Mouse (Mus musculus) midbrain, embryonic 13.5 days (tissue): ENCODE data around the gene Sox9. TPM values are rescaled to one million over a fixed set of nuclear protein-coding genes. Genes with fewer than 3 reads are reported as not detected.

Experiments used
- ATAC-seq: fragments of 200-750 bp; cut with Nextera tagmentation; 2 replicates; pipeline ENCODE4 v1.8.0; 2017; ENCODE audit warnings: mild to moderate bottlenecking, moderate TSS enrichment, moderate library complexity
- H3K27ac ChIP-seq: fragments of 300-500 bp; sonication (generic); 2 replicates; pipeline ENCODE4 v1.5.1; 2015; ENCODE audit warnings: inconsistent platforms, mild to moderate bottlenecking, moderate library complexity
- H3K27me3 ChIP-seq: fragments of 300-500 bp; sonication (generic); 2 replicates; pipeline ENCODE4 v1.6.1; 2015; ENCODE audit warnings: mild to moderate bottlenecking, inconsistent platforms
- H3K36me3 ChIP-seq: fragments of 300-500 bp; sonication (generic); 2 replicates; pipeline ENCODE4 v1.6.1; 2015; ENCODE audit warnings: mild to moderate bottlenecking, inconsistent platforms
- H3K4me1 ChIP-seq: fragments of 300-500 bp; sonication (generic); replicated peaks from 2 replicates; pipeline ENCODE4 v1.6.1; 2015; ENCODE audit warnings: inconsistent platforms
- H3K4me2 ChIP-seq: fragments of 300-500 bp; sonication (generic); replicated peaks from 2 replicates; pipeline ENCODE4 v1.6.1; 2015; ENCODE audit warnings: moderate library complexity, mild to moderate bottlenecking, inconsistent platforms
- H3K4me3 ChIP-seq: fragments of 300-500 bp; sonication (generic); replicated peaks from 2 replicates; pipeline ENCODE4 v1.5.1; 2015; ENCODE audit warnings: mild to moderate bottlenecking, inconsistent platforms
- H3K9ac ChIP-seq: fragments of 300-500 bp; sonication (generic); replicated peaks from 2 replicates; pipeline ENCODE4 v1.6.1; 2015; ENCODE audit warnings: mild to moderate bottlenecking, inconsistent platforms
- H3K9me3 ChIP-seq: fragments of 300-500 bp; sonication (generic); 2 replicates; pipeline ENCODE4 v1.6.1; 2016; ENCODE audit warnings: mild to moderate bottlenecking, inconsistent platforms
- WGBS: fragments of 180-500 bp; shearing (Covaris S2); methylation state at CpG from one replicate; pipeline ENCODE4 v1.1.7; 2015; 5-methylcytosine and 5-hydroxymethylcytosine counted together
- polyA plus RNA-seq: library from polyadenylated mRNA; unstranded; fragments of >200 nt; fragmentation: Nextera tagmentation; extraction: Ambion mirVana; gene quantifications from 2 replicates; pipeline ENCODE4 v1.2.1, GENCODE M21; 2015

Sox9 gene
- polyA plus RNA-seq, 1 experiment from 2014 or later = 83.9 TPM

DNA sequence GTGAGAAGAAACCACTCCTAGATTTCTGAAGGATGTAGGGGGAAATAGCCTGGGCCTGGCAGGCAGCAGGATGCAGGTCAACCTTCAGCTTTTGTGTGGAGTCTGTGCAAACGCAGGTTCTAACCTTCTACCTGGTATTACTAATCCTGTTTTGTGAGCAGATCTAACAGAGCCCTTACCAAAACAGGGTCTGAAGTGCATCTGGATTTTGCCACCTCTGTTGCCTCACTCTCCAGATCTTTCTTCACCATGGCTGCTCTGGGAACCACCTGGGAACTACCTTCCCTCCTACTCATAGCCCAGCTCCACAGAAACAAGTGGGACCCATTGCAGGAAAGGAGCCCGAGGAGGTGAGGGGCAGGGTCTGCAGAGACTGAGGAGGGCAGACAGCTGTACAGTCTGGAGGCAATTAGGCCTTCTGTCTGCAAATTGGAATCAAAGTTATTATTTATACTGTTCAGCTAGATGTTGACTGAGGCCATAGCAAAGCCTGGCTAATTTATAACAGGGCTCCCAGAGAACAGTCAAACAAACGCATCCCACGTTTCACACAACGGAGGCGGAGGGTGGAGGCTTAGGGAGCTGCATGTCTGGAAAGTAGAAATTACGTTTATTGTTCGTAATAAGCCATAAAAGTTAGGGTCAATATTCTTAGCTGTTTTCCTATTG lies 25.9 kb downstream of the Sox9 start:
- H3K9ac ChIP-seq = no peak overlapping the region
- no peak overlapping the region for H3K4me3 ChIP-seq
- ATAC-seq = no peak
- H3K27ac ChIP-seq = no peak overlapping the region
- H3K4me2 ChIP-seq = no peak overlapping the region
- H3K27me3 ChIP-seq = no peaks in the 10 kb centered on the region
- WGBS = 70% methylated on average over 8 of the region's 8 CpGs
- H3K36me3 ChIP-seq = no peaks in the 10 kb centered on the region
- H3K9me3 ChIP-seq = no peaks in the 10 kb centered on the region
- peaks cover 42% of the 10 kb centered on the region for H3K4me1 ChIP-seq

DNA sequence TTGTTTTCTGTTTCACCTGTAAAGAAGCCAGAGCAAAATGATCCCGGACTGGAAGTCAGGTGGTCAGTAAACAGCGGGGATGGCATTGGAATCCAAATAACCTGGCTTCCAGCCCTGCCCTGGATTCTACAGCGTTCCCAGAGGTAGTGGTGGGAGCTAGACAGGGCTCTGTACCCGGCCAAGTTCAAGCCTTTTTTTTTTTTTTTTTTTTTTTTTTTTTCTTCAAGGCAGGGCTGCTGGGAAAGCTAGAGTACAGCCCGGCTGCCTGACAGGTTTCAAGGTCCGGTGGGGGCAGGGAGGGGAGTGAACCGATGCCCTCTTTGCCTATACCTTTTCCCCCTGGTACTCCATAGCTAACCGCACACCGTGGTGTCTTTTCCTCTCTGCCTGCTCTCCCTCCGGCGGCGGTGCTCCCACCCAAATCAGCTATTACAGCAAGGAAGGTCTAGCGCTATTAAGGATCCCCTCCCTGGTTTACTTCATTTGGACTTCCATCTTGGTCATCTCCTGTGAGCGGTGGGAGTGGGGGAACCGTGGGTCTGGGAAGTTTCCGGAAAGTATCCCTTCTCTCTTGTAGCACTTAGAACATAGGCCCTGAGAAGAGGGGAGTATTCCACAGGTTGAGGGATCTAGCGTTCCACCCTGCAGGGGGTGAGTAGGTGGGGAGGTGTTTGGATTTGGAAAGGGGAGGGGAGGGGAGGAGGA lies 28.6 kb downstream of the Sox9 start:
- Histone ChIP-seq H3K9ac (no peak overlapping the region), H3K9me3 (no peaks in the 10 kb centered on the region), H3K27me3 (no peaks in the 10 kb centered on the region), H3K27ac (peak overlapping the region; percentile 77), H3K36me3 (no peaks in the 10 kb centered on the region), H3K4me1 (peaks cover 53% of the 10 kb centered on the region), H3K4me2 (peak overlapping the region; percentile 53), H3K4me3 (peak overlapping the region; percentile 29)
- peak; percentile 0 for ATAC-seq
- 3% methylated on average over 17 of the region's 17 CpGs for WGBS

DNA sequence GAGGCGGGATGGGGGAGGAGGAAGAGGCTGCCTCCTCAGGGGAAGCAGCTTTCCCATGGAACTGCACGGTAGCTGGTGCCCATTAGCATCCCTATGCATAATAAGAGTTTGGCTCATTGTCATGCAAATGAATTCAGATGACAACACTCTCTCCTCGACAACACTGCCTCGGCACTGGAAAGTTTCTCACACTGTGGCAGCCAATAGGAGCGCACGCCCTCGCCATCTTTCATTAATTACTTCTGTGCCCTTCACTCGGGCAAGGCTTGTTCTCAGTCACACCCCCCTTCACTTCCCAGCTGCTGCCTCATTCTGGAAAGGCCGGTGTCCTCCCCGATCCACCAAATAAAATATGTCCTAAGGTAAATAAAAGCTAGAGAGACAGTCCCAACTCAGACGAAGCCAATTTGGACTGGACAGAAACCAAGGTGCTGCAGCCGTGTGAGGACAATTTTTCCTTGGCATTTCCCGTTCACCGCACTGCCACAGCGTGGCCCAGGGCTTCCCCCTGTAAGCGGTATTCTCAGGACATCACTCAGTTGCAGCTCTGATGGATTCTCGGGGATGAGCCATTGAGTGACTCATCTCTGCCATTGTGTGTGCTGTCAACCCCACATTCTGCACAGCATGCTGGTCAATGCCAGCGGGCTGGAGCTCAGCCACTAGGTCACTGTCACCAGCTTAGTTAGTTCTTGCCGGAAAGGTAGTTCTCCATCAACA lies 29.3 kb downstream of the Sox9 start:
- ATAC-seq = peak; percentile 92
- Histone ChIP-seq H3K36me3 (no peaks in the 10 kb centered on the region), H3K27me3 (no peaks in the 10 kb centered on the region), H3K4me2 (peak overlapping the region; percentile 53), H3K4me3 (peak overlapping the region; percentile 29), H3K4me1 (peaks cover 50% of the 10 kb centered on the region), H3K9me3 (no peaks in the 10 kb centered on the region), H3K9ac (0 out of 2 replicates have a peak overlapping the region, but pooled peaks have one; percentile 34), H3K27ac (peak overlapping the region; percentile 80)
- 2% methylated on average over 19 of the region's 19 CpGs for whole genome bisulfite sequencing

DNA sequence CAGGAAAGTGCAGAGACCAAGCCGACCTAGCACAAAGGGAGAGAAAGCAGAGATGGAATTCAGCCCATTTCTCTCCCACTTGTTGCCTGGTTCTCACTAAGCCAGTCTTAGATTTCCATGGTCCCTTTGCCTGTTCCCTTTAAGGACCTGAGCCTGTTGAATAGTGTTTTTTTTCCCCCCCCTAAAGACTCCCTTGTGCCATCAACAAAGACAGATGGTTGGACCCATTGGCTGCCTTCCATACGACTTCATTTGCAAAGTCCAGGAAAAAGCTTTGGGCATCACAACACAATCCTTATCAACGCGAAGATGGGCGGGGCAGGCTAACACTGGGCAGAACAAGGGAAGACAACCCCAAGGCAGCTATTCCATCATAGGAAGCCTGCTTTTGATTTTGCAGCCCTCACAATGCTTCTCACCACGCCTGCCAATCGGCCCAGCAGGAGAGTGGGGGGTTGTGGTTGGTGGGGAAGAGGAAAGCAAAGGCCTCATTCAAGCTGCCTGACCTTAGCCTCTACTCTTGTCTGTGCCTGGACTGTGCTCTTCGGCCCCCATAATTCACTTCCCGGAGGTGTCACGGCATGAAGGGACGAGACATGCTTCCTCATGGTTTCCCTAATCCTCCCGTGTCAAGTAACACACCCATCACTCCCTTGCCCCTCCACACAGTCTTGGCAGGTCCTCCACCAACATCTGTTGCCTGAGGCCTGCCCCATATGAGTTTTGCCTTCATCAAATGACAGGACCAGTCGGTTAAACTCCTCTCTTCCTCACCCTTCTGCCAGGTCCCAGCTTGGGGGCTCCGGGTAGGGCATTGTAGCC lies 36.0 kb downstream of the Sox9 start:
- Histone ChIP-seq H3K27me3 (no peaks in the 10 kb centered on the region), H3K4me1 (peaks cover 29% of the 10 kb centered on the region), H3K4me2 (no peak overlapping the region), H3K27ac (peak overlapping the region; percentile 20; the same call in 1 of the 2 replicates), H3K4me3 (no peak overlapping the region), H3K9me3 (no peaks in the 10 kb centered on the region), H3K9ac (no peak overlapping the region), H3K36me3 (no peaks in the 10 kb centered on the region)
- peak; percentile 85 for ATAC-seq
- WGBS = 52% methylated on average over 14 of the region's 14 CpGs

DNA sequence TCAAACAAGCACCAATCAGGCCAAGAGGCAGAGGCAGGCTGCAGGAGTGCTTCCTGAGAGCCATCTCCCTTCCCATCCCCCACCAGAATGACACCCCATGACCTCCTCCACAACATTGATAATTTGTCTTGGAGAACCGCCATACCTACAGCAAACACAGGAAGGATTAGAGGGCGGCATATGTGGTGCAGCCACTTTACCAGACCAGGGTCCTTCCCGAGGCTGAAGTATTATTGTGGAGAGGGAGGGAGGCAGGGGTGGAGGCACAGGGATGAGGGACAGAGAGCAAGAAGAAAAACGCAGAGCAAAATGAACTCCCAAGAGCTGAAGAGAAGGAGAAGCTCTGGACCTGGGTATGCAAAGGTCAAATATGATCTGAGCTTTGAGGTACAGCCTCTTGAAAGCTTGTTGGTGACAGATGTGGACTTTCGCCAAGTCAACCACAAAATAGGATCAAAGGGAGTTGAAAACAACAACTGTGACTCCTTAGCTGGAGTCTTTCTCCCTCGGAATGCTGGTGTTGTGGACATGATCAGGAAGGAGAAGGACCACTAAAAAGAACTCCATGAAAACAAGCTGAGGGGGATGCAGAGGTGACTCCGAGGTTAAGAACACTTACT lies 36.7 kb downstream of the Sox9 start:
- WGBS = 61% methylated on average over 7 of the region's 7 CpGs
- H3K4me1 ChIP-seq = peaks cover 22% of the 10 kb centered on the region
- H3K9ac ChIP-seq = no peak overlapping the region
- H3K36me3 ChIP-seq = no peaks in the 10 kb centered on the region
- H3K9me3 ChIP-seq = no peaks in the 10 kb centered on the region
- H3K4me2 ChIP-seq = no peak overlapping the region
- no peak overlapping the region for H3K4me3 ChIP-seq
- no peaks in the 10 kb centered on the region for H3K27me3 ChIP-seq
- H3K27ac ChIP-seq = 0 out of 2 replicates have a peak overlapping the region, but pooled peaks have one; percentile 20
- ATAC-seq = no peak

DNA sequence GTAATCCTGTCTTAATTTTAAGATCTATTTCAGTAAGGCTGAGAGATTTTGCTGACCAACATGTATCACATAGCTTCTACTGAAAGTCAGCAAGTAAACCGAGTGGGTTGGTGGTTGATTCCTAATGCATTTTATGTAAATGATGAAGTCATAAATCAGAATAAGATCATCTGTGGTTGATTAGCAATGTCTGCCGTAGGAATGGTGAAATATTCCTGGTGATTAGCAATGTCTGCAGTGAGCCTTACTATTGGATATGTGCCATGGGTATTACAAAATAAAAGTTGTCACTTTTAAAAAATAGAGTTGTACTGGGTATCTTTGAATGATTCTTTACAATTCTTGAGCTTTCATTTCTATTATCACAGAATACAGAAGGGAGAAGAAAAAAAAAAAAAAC lies 39.5 kb downstream of the Sox9 start:
- no peak overlapping the region for H3K27ac ChIP-seq
- H3K9ac ChIP-seq = no peak overlapping the region
- no peaks in the 10 kb centered on the region for H3K9me3 ChIP-seq
- WGBS = 84% methylated on average over 2 of the region's 2 CpGs
- no peaks in the 10 kb centered on the region for H3K36me3 ChIP-seq
- H3K4me1 ChIP-seq = peaks cover 28% of the 10 kb centered on the region
- no peak overlapping the region for H3K4me2 ChIP-seq
- H3K4me3 ChIP-seq = no peak overlapping the region
- no peak for ATAC-seq
- no peaks in the 10 kb centered on the region for H3K27me3 ChIP-seq

DNA sequence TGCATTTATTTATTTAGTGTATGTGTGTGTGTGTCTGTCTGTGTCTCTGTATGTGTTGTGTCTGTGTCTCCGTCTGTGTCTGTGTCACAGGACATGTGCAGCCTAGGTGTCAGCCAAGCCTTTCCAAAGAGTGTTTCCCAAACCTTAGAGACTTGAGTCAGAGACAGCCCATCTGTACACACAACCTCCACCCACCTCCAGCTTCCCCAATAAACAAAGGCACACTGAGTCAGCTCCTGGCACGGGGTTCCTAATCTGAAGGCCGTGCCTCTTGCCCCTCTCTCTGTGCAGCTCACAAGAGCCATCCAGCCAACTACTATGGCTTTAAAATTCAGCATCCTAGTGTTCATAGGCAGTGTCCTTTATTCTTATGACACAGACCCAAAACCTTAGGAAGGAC lies 42.1 kb downstream of the Sox9 start:
- Histone ChIP-seq H3K4me2 (no peak overlapping the region), H3K4me3 (no peak overlapping the region), H3K9ac (no peak overlapping the region), H3K4me1 (peaks cover 29% of the 10 kb centered on the region), H3K36me3 (no peaks in the 10 kb centered on the region), H3K27me3 (no peaks in the 10 kb centered on the region), H3K27ac (no peak overlapping the region), H3K9me3 (no peaks in the 10 kb centered on the region)
- 80% methylated on average over 3 of the region's 3 CpGs for WGBS
- ATAC-seq = no peak

DNA sequence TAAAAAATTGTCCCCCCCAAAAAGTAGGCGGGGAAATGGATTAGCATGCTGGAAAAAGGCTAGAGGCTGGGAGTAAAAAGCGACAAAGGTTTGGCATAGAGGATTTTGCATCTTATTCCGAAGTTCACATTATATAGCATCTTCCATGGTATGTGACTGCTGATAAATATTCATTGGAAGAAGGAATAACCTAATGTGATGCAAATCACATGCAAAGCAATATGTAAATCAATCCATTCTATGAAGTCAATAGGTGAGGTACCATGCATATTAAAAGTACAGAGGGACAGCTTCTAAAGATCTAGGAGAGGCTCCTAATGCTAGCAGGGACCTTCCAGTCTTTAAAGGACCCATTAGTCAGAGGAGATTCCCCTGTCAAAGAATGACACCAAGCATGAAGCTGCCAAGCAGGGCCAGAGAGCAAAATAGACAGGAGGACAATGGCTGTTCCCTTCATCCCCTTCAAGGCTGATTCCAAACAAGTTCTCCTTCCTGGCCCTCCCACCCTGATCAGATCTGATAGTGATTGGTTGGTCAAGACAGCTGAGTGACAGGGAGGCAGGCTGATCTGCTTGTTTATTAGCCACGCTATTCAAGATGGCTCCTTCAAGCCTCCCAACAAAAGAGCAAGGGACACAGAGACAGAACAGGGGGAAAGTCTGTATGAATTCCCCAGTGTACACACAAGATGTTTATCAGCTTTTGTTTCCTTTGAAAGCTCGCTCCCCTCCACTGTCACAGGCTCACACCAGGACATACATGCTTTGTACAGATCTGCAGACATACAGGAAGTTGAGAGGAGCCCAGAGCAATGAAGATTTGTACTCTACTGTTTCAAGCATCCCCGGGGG lies 44.4 kb downstream of the Sox9 start:
- peak; percentile 93 for ATAC-seq
- Histone ChIP-seq H3K36me3 (no peaks in the 10 kb centered on the region), H3K4me1 (peaks cover 21% of the 10 kb centered on the region), H3K27ac (peak overlapping the region; percentile 74), H3K4me3 (no peak overlapping the region), H3K27me3 (peaks cover 2% of the 10 kb centered on the region; the same call in 1 of the 2 replicates), H3K9me3 (no peaks in the 10 kb centered on the region), H3K4me2 (no peak overlapping the region), H3K9ac (no peak overlapping the region)
- WGBS = 44% methylated on average over 6 of the region's 6 CpGs

DNA sequence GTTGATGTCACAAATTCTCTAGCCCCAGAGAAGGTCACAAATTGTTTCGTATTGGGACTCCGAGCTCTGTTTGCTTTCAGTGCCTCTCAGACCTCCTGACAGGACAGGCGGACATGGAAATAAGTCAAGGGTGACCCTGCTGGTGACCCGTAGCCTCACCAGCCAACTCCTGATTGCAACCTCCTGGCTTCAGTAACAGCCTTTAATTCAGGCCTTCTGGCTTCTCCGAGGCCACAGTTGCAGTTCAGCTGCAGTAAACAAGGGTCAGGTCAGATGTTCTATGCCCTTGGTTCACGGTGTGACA lies 45.0 kb downstream of the Sox9 start:
- H3K4me1 ChIP-seq = peaks cover 21% of the 10 kb centered on the region
- ATAC-seq = no peak
- no peaks in the 10 kb centered on the region for H3K36me3 ChIP-seq
- no peak overlapping the region for H3K4me3 ChIP-seq
- H3K27me3 ChIP-seq = peaks cover 2% of the 10 kb centered on the region; the same call in 1 of the 2 replicates
- 36% methylated on average over 6 of the region's 6 CpGs for WGBS
- H3K9ac ChIP-seq = no peak overlapping the region
- no peaks in the 10 kb centered on the region for H3K9me3 ChIP-seq
- H3K4me2 ChIP-seq = no peak overlapping the region
- peak overlapping the region; percentile 74 for H3K27ac ChIP-seq

DNA sequence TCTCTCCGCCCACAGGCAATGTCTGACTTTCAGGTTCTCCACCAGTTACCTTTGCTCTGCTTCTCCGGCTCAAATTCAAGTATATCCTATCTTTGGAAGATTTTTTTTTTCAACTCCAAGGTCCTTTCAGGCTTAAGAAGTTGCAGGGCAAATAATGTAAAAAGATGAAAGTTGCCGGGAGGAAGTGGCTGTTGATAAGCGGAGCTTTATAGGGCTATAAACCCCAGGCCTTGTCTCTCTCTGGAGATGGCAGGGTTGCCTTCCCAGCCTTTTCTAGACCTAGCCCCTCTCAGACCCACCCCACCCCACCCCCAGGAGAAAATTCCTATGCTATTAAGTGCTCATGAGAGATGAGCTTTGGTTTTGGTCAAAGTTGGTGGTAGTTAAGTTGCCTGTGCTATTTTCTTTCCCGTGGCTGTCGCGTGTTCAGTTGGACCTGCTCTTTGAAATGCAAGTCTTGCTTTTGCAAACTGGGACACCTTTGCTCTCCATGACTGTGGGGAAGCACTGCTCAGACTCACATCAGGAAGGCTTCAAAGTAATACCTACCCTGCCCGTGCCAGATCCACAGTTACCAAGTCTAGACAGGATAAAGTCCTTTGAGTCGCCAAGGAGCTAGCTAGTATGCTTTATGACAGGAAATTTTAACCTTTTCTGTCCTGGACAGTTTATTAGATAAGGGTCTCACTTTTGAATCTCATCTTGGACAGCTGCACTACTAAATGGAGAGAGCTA lies 46.7 kb downstream of the Sox9 start:
- H3K9me3 ChIP-seq = no peaks in the 10 kb centered on the region
- no peak overlapping the region for H3K4me2 ChIP-seq
- peaks cover 32% of the 10 kb centered on the region for H3K4me1 ChIP-seq
- H3K27ac ChIP-seq = no peak overlapping the region
- no peak for ATAC-seq
- H3K36me3 ChIP-seq = no peaks in the 10 kb centered on the region
- no peak overlapping the region for H3K9ac ChIP-seq
- WGBS = 90% methylated on average over 9 of the region's 9 CpGs
- H3K4me3 ChIP-seq = no peak overlapping the region
- H3K27me3 ChIP-seq = peaks cover 2% of the 10 kb centered on the region; the same call in 1 of the 2 replicates
